Mouse (Mus musculus): ENCODE results near the gene Tmem151b.

DNA sequence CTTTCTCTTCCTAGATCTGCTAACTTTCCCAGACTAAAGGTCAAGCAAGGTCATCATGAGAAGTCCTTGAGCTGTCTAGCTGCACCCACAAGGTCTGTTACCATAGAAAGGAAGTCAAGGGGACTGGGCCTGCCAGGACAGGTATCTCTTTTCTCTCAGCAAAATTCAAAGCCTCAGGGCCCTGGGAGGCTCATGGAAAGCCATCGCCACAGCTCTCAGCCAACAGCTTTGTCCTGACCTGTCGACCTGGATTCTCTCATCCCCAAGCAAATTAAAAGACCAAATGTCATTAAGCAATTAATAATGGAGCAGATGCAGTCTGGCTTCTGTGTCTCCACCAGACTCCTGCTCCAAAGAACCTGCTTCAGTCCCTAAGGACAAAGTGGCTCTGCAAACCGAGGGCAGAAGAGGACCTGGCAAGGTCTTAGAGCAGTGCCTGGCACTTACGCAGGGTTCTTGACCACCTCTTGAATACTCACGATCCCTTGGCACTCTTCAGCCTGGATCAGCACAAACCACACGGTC lies 43.5 kb downstream of the Tmem151b start:
- TF ChIP-seq ZC3H11A (IDR thresholded peaks at IDR 0.05; ENCODE audit: borderline replicate concordance, low read depth, low read length) = no peak
- no peak for TF ChIP-seq MAFK (IDR thresholded peaks at IDR 0.05; ENCODE audit: insufficient read depth, low read depth, low read length)

All from ES-E14 (cell line).